Mouse (Mus musculus): ENCODE measurements around the gene Nme4. TPM values are rescaled to one million over a fixed set of nuclear protein-coding genes. Genes with fewer than 3 reads are reported as not detected.

Gene Nme4
- total and polyA plus RNA-seq, 3 experiments, result 3.7 to 13.8 (median 4.4) TPM

- WGBS, result 87% methylated on average over 6 of the region's 6 CpGs
- no peak for TF ChIP-seq CTCF (IDR thresholded peaks at IDR 0.05)
- no peak for TF ChIP-seq EP300 (IDR thresholded peaks at IDR 0.05; ENCODE audit: insufficient read depth, low read depth, low read length)
- no peak for TF ChIP-seq POLR2A (IDR thresholded peaks at IDR 0.05; ENCODE audit: insufficient read depth, low read depth, low read length)
- intact Hi-C loops (cut with DNase I), result no loop called here
- Histone ChIP-seq H3K27ac (no peak overlapping the region), H3K9ac (ENCODE audit: low read depth, low read length) (no peak overlapping the region), H3K4me3 (no peak overlapping the region), H3K27me3 (ENCODE audit: control insufficient read depth, insufficient read depth, low read length) (no peaks in the 10 kb centered on the region), H3K4me1 (ENCODE audit: control insufficient read depth, insufficient read depth, low read length) (no peaks in the 10 kb centered on the region), H3K79me2 (replicated peaks; ENCODE audit: control insufficient read depth, insufficient read depth, low read length) (peaks cover 3% of the 10 kb centered on the region; the same call in 1 of the 2 replicates), H3K36me3 (ENCODE audit: control insufficient read depth, insufficient read depth, low read length) (no peaks in the 10 kb centered on the region)
- DNase-seq, result no peak
Measured at GRCm38 (mm10) chr17:26055164-26055563, 40.2 kb downstream of the Nme4 start.

DNA sequence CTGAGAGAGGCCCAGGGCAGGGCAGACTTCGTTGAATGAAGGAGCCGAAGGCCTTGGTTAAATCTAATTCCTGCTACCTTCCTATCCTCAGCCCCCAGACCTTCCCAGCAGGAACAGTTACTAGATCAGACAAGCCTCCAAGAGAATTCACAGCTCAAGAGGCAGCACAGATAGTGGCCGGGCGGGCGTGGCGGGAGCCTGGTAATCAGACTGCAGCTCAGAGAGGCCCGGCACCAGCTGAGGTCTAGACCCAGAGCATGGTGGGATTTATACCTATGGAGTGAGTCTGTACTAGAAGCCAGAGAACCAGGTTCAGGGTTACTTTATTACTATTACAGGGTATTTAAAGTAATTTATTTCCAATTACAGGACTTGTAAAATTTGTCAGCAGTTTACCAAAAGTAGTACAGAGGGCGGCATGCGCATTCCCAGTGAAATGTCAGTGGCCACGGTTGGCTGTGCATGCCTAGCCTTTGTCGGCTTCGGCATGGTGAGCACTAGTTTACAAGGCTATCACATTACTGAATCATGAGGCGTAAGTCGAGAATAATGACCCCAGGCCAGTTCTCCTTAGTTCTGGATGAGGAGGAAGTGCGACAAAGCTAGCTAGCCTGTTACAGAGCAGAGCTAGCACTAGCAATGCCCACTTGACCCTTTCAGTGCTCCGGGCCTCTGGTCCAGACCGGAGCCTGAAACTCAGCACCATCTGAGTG is 41.1 kb downstream of the Nme4 start:
- Histone ChIP-seq H3K27ac (no peak overlapping the region), H3K36me3 (ENCODE audit: control insufficient read depth, insufficient read depth, low read length) (no peaks in the 10 kb centered on the region), H3K27me3 (ENCODE audit: control insufficient read depth, insufficient read depth, low read length) (no peaks in the 10 kb centered on the region), H3K4me1 (ENCODE audit: control insufficient read depth, insufficient read depth, low read length) (no peaks in the 10 kb centered on the region), H3K79me2 (replicated peaks; ENCODE audit: control insufficient read depth, insufficient read depth, low read length) (peaks cover 3% of the 10 kb centered on the region; the same call in 1 of the 2 replicates), H3K9ac (ENCODE audit: low read depth, low read length) (no peak overlapping the region), H3K4me3 (no peak overlapping the region)
- no peak for DNase-seq
- TF ChIP-seq POLR2A (IDR thresholded peaks at IDR 0.05; ENCODE audit: insufficient read depth, low read depth, low read length) (no peak), EP300 (IDR thresholded peaks at IDR 0.05; ENCODE audit: insufficient read depth, low read depth, low read length) (no peak), CTCF (IDR thresholded peaks at IDR 0.05) (no peak)
- WGBS, result 75% methylated on average over 17 of the region's 17 CpGs
- intact Hi-C loops (cut with DNase I), result no loop called here

- Histone ChIP-seq H3K9ac (ENCODE audit: low read depth, low read length) (no peak overlapping the region), H3K79me2 (replicated peaks; ENCODE audit: control insufficient read depth, insufficient read depth, low read length) (peaks cover 3% of the 10 kb centered on the region; the same call in 1 of the 2 replicates), H3K4me3 (no peak overlapping the region), H3K27ac (no peak overlapping the region), H3K4me1 (ENCODE audit: control insufficient read depth, insufficient read depth, low read length) (no peaks in the 10 kb centered on the region), H3K27me3 (ENCODE audit: control insufficient read depth, insufficient read depth, low read length) (no peaks in the 10 kb centered on the region), H3K36me3 (ENCODE audit: control insufficient read depth, insufficient read depth, low read length) (no peaks in the 10 kb centered on the region)
- 72% methylated on average over 4 of the region's 4 CpGs for WGBS
- DNase-seq, result no peak
- TF ChIP-seq EP300 (IDR thresholded peaks at IDR 0.05; ENCODE audit: insufficient read depth, low read depth, low read length) (no peak), POLR2A (IDR thresholded peaks at IDR 0.05; ENCODE audit: insufficient read depth, low read depth, low read length) (no peak), CTCF (IDR thresholded peaks at IDR 0.05) (no peak)
- intact Hi-C loops (cut with DNase I), result no loop called here
Measured at GRCm38 (mm10) chr17:26052706-26053105, 42.7 kb downstream of the Nme4 start.

GRCm38 (mm10) chr17:26052074-26052473 is 43.3 kb downstream of the Nme4 start:
- DNase-seq, result no peak
- H3K4me1 ChIP-seq (ENCODE audit: control insufficient read depth, insufficient read depth, low read length), result no peaks in the 10 kb centered on the region
- no peak for TF ChIP-seq EP300 (IDR thresholded peaks at IDR 0.05; ENCODE audit: insufficient read depth, low read depth, low read length)
- H3K4me3 ChIP-seq, result no peak overlapping the region
- no peak overlapping the region for H3K9ac ChIP-seq (ENCODE audit: low read depth, low read length)
- no peaks in the 10 kb centered on the region for H3K36me3 ChIP-seq (ENCODE audit: control insufficient read depth, insufficient read depth, low read length)
- H3K27me3 ChIP-seq (ENCODE audit: control insufficient read depth, insufficient read depth, low read length), result no peaks in the 10 kb centered on the region
- 82% methylated on average over 4 of the region's 4 CpGs for WGBS
- no peak overlapping the region for H3K27ac ChIP-seq
- intact Hi-C loops (cut with DNase I), result no loop called here
- peaks cover 3% of the 10 kb centered on the region; the same call in 1 of the 2 replicates for H3K79me2 ChIP-seq (replicated peaks; ENCODE audit: control insufficient read depth, insufficient read depth, low read length)

DNA sequence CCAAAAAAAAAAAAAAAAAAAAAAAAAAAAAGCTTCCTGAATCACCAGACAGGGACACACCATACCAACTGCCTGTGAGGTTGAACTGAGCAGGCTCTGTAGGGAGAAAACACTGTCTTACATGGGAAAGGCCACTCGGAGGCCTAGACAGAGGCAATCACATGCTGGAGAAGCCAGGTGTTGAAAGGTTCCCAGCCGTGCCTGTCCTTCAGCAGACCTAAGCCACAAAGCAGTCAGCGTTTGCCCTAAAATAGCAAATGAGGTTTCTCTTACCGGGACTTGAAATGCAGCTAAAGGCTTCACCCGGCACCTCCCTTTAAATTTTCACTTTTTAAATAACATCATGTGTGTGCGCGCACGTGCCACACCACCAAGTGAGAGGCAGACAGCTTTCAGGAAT is 47.3 kb downstream of the Nme4 start:
- 70% methylated on average over 8 of the region's 8 CpGs for WGBS
- DNase-seq, result no peak

GRCm38 (mm10) chr17:26046253-26046997 is 49.0 kb downstream of the Nme4 start:
- no peak for DNase-seq
- no peak overlapping the region for H3K27ac ChIP-seq
- intact Hi-C loops (cut with DNase I), result no loop called here
- no peaks in the 10 kb centered on the region for H3K36me3 ChIP-seq (ENCODE audit: control insufficient read depth, insufficient read depth, low read length)
- no peaks in the 10 kb centered on the region for H3K27me3 ChIP-seq (ENCODE audit: control insufficient read depth, insufficient read depth, low read length)
- no peak overlapping the region for H3K9ac ChIP-seq (ENCODE audit: low read depth, low read length)
- peaks cover 3% of the 10 kb centered on the region; the same call in 1 of the 2 replicates for H3K79me2 ChIP-seq (replicated peaks; ENCODE audit: control insufficient read depth, insufficient read depth, low read length)
- no peak for TF ChIP-seq EP300 (IDR thresholded peaks at IDR 0.05; ENCODE audit: insufficient read depth, low read depth, low read length)
- no peak for TF ChIP-seq CTCF (IDR thresholded peaks at IDR 0.05)
- no peak for TF ChIP-seq POLR2A (IDR thresholded peaks at IDR 0.05; ENCODE audit: insufficient read depth, low read depth, low read length)
- 59% methylated on average over 10 of the region's 10 CpGs for WGBS
- H3K4me1 ChIP-seq (ENCODE audit: control insufficient read depth, insufficient read depth, low read length), result peaks cover 5% of the 10 kb centered on the region
- no peak overlapping the region for H3K4me3 ChIP-seq

More for the DNA sequence above, 47.3 kb downstream of the Nme4 start:
- no peak for TF ChIP-seq POLR2A (IDR thresholded peaks at IDR 0.05; ENCODE audit: insufficient read depth, low read depth, low read length)
- H3K36me3 ChIP-seq (ENCODE audit: control insufficient read depth, insufficient read depth, low read length), result no peaks in the 10 kb centered on the region
- peaks cover 3% of the 10 kb centered on the region for H3K4me1 ChIP-seq (ENCODE audit: control insufficient read depth, insufficient read depth, low read length)
- intact Hi-C loops (cut with DNase I), result no loop called here
- H3K27me3 ChIP-seq (ENCODE audit: control insufficient read depth, insufficient read depth, low read length), result no peaks in the 10 kb centered on the region
- no peak overlapping the region for H3K27ac ChIP-seq
- H3K9ac ChIP-seq (ENCODE audit: low read depth, low read length), result no peak overlapping the region
- H3K4me3 ChIP-seq, result no peak overlapping the region
- H3K79me2 ChIP-seq (replicated peaks; ENCODE audit: control insufficient read depth, insufficient read depth, low read length), result peaks cover 3% of the 10 kb centered on the region; the same call in 1 of the 2 replicates
